Mouse (Mus musculus) erythroblast, embryonic 14.5 days (primary cell): Measurements from ENCODE around the gene Tcstv1. TPM values are rescaled to one million over a fixed set of nuclear protein-coding genes. Genes with fewer than 3 reads are reported as not detected.
"Not testable (repeated sequence)": the region's sequence is repeated elsewhere in the genome, so short reads cannot be mapped to it uniquely, and the experiment has no call there.

Experiments used
- H3K27me3 ChIP-seq: 2 replicates; pipeline ENCODE4 v1.6.1; 2012; ENCODE audit warnings: inconsistent platforms; ENCODE audit not compliant: control insufficient read depth
- H3K36me3 ChIP-seq: 2 replicates; pipeline ENCODE4 v1.6.1; 2012; ENCODE audit warnings: mild to moderate bottlenecking, inconsistent platforms; ENCODE audit not compliant: control insufficient read depth
- H3K4me1 ChIP-seq: 2 replicates; pipeline ENCODE4 v1.6.1; 2012; ENCODE audit warnings: inconsistent platforms; ENCODE audit not compliant: control insufficient read depth
- H3K4me3 ChIP-seq: replicated peaks from 2 replicates; pipeline ENCODE3; 2012; ENCODE audit warnings: moderate library complexity, mild to moderate bottlenecking, inconsistent platforms
- H3K9me3 ChIP-seq: 2 replicates; pipeline ENCODE4 v1.6.1; 2012; ENCODE audit warnings: low read length, inconsistent platforms, mixed read lengths; ENCODE audit not compliant: control insufficient read depth
- polyA plus RNA-seq: library from polyadenylated mRNA; stranded (reverse); fragments of >175 nt; gene quantifications from 2 replicates; pipeline ENCODE4 v1.2.3, GENCODE M21; 2012

The Tcstv1 gene
- not detected in 2 replicates for polyA plus RNA-seq

GRCm38 (mm10) chr13:119894685-119895084, at the start of gene Tcstv1:
Gene Tcstv1, minus strand, starts transcription at chr13:119894785.
- H3K36me3 ChIP-seq, H3K4me1 ChIP-seq, H3K4me3 ChIP-seq, H3K27me3 ChIP-seq, H3K9me3 ChIP-seq: not testable (repeated sequence)

GRCm38 (mm10) chr13:119929172-119929571, 34.6 kb upstream of the Tcstv1 start, which contains the start of gene Gm21761:
Gene Gm21761, minus strand, starts transcription at chr13:119929272.
- not testable (repeated sequence) for H3K27me3 ChIP-seq, H3K4me1 ChIP-seq, H3K9me3 ChIP-seq, H3K36me3 ChIP-seq, H3K4me3 ChIP-seq

GRCm38 (mm10) chr13:119924597-119925340, 30.2 kb upstream of the Tcstv1 start:
- not testable (repeated sequence) for H3K4me1 ChIP-seq, H3K36me3 ChIP-seq, H3K27me3 ChIP-seq, H3K9me3 ChIP-seq, H3K4me3 ChIP-seq

- H3K4me3 ChIP-seq, H3K27me3 ChIP-seq, H3K4me1 ChIP-seq, H3K9me3 ChIP-seq, H3K36me3 ChIP-seq: not testable (repeated sequence)
These were observed 22.6 kb upstream of the Tcstv1 start for GRCm38 (mm10) chr13:119916966-119917722.

- not testable (repeated sequence) for H3K36me3 ChIP-seq, H3K9me3 ChIP-seq, H3K4me3 ChIP-seq, H3K27me3 ChIP-seq, H3K4me1 ChIP-seq
These were observed 21.9 kb upstream of the Tcstv1 start for GRCm38 (mm10) chr13:119916449-119916848.

- not testable (repeated sequence) for H3K27me3 ChIP-seq, H3K4me1 ChIP-seq, H3K9me3 ChIP-seq, H3K36me3 ChIP-seq, H3K4me3 ChIP-seq
These were observed 4.0 kb upstream of the Tcstv1 start for GRCm38 (mm10) chr13:119898549-119898948.

- H3K9me3 ChIP-seq, H3K27me3 ChIP-seq, H3K4me3 ChIP-seq, H3K4me1 ChIP-seq, H3K36me3 ChIP-seq: not testable (repeated sequence)
These were observed 7.7 kb downstream of the Tcstv1 start for GRCm38 (mm10) chr13:119886896-119887295.

- H3K27me3 ChIP-seq, H3K36me3 ChIP-seq, H3K9me3 ChIP-seq, H3K4me1 ChIP-seq, H3K4me3 ChIP-seq: not testable (repeated sequence)
These were observed 30.1 kb downstream of the Tcstv1 start for GRCm38 (mm10) chr13:119864395-119864999.

GRCm38 (mm10) chr13:119862399-119862798, 32.2 kb downstream of the Tcstv1 start:
- H3K4me1 ChIP-seq, H3K36me3 ChIP-seq, H3K27me3 ChIP-seq, H3K4me3 ChIP-seq, H3K9me3 ChIP-seq: not testable (repeated sequence)

Other genes with a start within 250 kb of the Tcstv1 start
- gene Hmgcs1, start 204.4 kb downstream of the Tcstv1 start, polyA plus RNA-seq, result 0.04 and 0.14 TPM in 2 replicates
- gene Nim1k, start 138.9 kb downstream of the Tcstv1 start, polyA plus RNA-seq, result 0.01 TPM in 1 of 2 replicates, not detected in the other
- 0.57 and 1.3 TPM in 2 replicates for gene Zfp131, start 103.9 kb downstream of the Tcstv1 start, polyA plus RNA-seq
- gene AF067063, start 64.6 kb downstream of the Tcstv1 start, polyA plus RNA-seq, result not detected in 2 replicates
- not detected in 2 replicates for gene D13Ertd608e, start 58.8 kb downstream of the Tcstv1 start, polyA plus RNA-seq
- gene Gm21761, start 34.5 kb upstream of the Tcstv1 start, polyA plus RNA-seq, result not detected in 2 replicates
- not detected in 2 replicates for gene B020031M17Rik, start 56.0 kb upstream of the Tcstv1 start, polyA plus RNA-seq
- not detected in 2 replicates for gene Gm36079, start 132.2 kb upstream of the Tcstv1 start, polyA plus RNA-seq
- not detected in 2 replicates for gene Gm21188, start 157.4 kb upstream of the Tcstv1 start, polyA plus RNA-seq
- not detected in 2 replicates for gene Gm20767, start 245.5 kb upstream of the Tcstv1 start, polyA plus RNA-seq